Mouse (Mus musculus): Measurements from ENCODE around the gene Marc2. TPM values are rescaled to one million over a fixed set of nuclear protein-coding genes. Genes with fewer than 3 reads are reported as not detected.

The Marc2 gene
- polyA plus RNA-seq (2012; ENCODE audit: low replicate concordance) = 61.0 and 69.3 TPM in 2 replicates

DNA sequence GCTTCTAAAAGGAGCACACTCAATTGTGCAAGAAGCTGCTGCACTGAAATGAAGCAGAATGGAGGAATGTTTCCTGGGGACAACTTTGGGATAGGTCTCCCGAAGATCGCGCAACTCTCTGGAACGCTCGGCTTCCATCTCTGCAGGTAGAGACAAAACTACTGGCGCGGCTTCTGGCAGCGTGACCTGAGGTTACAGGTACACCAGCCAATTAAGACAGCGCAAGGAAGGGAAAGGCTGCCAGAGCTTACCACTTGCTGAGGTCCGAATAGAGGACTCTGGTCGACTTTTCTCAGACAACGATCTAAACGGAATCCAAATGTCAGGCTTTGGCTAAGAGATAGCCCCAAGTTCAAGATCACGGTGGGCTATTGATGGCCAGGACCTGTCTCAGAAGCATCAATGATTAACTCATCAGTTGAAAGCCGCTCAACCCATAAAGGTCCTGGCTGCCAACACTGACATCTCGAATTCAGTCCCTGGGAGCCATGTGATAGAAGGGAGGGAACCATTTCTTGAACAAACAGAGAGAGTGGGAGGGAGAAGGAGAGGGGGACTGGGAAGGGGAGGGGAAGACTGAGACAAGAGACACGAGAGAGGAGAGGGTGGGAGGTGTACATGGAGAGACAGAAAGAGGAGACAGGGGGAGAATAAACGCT, at the start of gene Marc2:
TSS of gene Marc2 (minus strand) at position 360 of the 659 bp plus-strand sequence.

DNA sequence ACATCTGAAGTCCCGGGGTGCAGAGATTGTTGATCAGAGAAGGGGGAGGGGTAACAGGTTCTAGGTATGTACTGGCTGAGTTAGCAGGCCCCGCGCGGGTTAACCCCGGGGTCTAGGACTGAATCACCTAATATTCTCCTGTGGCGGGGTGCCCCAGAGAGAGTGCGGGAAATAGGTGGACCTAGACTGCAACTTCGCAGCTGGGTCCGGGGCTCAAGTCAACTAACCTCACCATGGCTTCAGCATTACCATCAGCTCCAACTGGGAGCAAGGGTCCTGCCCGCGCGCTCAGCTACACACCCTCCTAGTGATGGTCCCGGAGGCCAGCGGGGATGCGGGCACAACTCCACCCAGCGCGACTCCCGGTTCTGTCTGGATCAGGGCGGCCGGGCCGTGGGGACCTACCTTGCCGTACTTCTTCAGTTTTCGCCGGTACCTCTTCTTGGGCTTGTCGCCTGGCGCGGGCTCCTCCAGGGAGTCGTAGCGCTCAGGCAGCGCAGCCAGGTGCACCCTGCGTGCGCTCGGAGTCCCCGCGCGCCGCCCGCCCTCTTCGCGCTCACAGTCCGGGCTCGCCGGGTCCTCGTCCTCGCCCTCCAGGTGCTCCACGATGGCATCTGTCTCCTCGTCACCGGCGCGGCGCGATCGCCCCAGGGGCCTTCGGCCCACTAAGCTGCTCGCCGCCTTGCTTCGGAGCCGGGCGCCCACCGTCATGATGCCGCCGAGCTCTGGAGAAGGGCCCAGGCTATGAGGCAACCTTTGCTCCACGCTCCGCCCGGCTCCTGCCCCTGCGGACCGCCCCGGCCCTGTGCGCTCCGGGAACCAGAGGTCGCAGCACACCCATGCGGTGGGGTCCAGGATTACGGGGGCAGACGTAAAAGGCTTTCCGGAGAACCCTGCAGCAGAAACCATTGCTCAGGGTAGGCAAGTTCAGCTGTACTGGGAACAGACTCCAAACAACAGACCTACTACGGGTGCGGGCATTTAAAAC, 36.3 kb upstream of the Marc2 start, which contains the start of gene C130074G19Rik:
TSS of gene C130074G19Rik (minus strand) at position 938 of the 988 bp plus-strand sequence.

DNA sequence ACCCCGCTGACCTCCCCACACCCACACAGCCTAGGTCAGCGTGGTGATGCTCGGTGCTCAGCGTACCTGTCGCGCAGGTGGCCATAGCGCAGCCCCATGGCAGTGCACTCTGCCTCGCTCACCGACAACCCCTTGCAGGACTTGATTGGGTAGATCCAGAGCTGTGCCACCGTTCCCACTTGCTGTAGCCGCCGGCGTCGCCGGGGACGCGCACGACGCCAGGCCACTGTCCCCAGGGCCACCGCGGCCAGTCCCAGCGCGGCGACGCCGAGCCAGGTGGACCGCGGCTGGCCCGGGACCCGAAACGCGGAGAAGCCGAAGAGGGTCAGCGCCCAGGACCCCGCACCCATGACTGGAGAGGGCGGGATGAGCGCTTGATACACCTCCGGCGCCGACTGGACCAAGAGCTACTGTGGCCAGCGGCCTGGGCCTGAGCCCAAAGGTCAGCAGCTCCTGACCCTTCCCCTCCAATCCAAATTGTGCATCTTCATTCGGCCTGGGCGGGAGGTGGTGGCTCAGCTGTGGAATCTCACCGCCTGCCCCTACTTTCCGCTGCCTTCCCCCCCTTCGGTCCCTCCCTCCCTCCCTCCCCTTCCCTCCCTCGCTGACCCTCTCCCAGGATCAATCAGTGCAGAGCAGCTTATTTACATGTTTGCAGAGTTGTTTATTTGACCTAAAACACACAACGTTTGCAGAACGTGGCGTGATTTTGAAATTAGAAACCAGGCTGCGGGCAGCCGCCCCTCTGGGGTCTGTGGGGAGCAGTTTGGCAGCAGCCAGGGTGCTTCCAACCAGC, 35.3 kb downstream of the Marc2 start, which contains the start of gene Marc1:
TSS of gene Marc1 (minus strand) at position 534 of the 796 bp plus-strand sequence.

Other genes starting within 250 kb of the Marc2 start
- 17.5 and 25.4 TPM in 2 replicates for gene Hlx, start 113.8 kb downstream of the Marc2 start, polyA plus RNA-seq (2012; ENCODE audit: low replicate concordance)
- not detected in 2 replicates for gene Marc1, start 35.1 kb downstream of the Marc2 start, polyA plus RNA-seq (2012; ENCODE audit: low replicate concordance)
- 0.18 and 0.24 TPM in 2 replicates for gene C130074G19Rik, start 36.8 kb upstream of the Marc2 start, polyA plus RNA-seq (2012; ENCODE audit: low replicate concordance)
- gene Mark1, start 153.1 kb upstream of the Marc2 start, polyA plus RNA-seq (2012; ENCODE audit: low replicate concordance) = 0.16 TPM in 1 of 2 replicates, not detected in the other